Mouse (Mus musculus) cerebellum, postnatal 4 days (tissue): ENCODE measurements around the gene Mthfr.

Experiments used
- DNase-seq, 2 experiments: peaks; one replicate each; pipeline ENCODE4 v3.0.0; 2022; ENCODE audit warnings: low spot score in 2 of 2, mixed read lengths in 1 of 2

The Mthfr gene

DNA sequence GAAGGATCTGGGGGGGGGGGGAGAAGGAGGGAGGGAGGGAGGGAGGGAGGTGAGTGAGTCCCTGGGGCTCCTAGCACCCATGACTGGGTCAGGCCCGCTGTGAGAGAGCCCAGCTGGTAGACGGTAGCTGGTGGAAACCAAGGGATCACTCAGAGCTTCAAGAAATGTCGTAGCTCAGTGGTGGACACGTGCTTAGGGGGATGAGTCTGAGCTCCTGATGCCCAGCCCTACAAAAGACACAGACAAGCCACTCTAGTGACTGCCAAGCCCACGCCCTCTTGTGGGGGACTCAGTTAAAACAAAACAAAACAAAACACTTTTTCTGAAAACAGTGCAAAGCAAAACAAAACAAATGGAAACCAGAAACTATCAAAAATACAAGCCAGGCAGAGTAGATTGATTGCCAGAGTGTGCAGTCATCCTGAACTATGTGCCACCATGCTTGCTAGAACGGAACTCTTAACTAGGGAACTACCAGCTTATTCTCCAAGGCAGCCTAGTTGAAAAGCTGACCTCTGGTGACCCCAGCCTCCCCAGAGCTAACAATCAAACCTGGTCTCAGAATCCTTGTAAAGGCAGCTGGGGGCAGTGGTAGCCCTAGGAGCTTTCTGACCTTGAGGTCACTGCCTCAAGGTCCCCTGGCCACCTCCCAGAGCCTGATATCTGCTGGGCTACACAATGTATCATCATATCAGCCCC, 27.0 kb downstream of the Mthfr start:
- DNase-seq = no peak

- no peak for DNase-seq
Measured at GRCm38 (mm10) chr4:148066401-148066744, 27.5 kb downstream of the Mthfr start.

GRCm38 (mm10) chr4:148067346-148067745, 28.5 kb downstream of the Mthfr start:
- DNase-seq = no peak

DNA sequence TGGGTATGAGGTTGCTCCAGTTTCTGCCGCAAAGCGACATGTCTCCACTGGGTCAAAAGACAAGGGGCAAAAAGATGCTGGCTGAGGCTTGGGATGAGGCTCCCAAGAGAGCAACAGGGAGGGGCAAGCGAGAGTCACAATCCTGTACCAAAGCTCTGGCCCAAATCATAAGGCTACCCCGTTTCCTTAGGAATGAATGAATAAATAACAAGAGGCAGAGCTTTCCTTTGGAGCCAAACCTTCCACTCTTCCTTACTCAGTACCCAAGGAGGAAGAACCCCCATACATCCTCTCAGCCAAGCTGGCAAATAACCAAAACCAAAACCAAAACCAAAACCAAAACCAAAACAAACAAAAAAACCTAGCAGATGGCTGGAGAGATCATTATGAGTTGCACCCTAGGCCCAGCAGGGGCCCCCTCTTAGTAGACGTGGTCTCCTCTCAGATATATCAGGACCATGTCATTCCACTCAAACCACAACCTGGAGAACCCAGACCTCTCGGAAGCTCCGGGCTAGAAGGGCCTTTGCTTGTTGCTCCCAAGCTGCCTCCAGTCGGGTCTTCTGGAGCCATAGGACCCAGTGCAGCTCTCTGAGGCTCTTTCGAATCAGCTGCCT, 30.8 kb downstream of the Mthfr start:
- DNase-seq = no peak

DNA sequence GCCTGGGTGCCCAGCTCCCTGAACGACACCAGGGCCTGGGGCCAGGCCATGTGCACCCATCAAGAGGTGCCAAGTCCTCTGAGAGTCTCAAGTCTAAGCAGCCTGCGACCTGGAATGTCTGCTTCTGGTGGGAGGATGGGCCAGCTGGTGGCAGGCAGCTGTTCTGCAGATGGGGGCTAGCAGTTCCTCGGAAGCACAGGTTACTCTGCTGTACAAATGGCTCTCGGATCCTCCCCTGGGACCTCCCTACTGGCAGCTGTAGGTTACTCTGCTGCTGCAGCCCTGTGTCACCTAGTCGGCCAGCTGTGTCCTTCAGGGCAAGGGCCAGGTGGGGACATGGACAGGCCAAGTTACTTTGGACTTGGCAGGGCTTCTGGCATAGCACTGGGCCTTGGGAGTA, 32.6 kb downstream of the Mthfr start:
- no peak for DNase-seq

- DNase-seq = no peak
Measured at GRCm38 (mm10) chr4:148074521-148075189, 35.8 kb downstream of the Mthfr start.

DNA sequence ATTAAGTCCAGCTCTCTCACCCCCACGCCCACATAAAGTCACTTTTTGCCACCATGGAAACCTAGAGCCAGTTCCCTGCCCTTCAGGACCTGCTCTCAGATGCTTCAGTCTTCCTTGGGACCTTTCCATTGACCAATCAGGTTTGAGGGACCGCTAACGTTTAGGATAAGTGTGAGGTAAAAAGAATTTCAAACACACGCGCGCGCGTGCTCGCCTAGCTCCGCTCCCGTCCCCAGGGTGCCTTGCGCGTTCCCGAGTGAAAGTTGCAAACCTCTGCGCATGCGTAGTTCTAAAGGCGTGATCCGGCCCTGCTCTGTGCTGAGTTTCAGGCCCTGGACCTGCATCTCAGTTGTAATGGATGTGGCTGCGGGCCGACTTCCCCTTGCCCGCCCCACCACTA, 36.4 kb downstream of the Mthfr start:
- peak in 1 of 2 experiments; percentile 50 for DNase-seq

DNA sequence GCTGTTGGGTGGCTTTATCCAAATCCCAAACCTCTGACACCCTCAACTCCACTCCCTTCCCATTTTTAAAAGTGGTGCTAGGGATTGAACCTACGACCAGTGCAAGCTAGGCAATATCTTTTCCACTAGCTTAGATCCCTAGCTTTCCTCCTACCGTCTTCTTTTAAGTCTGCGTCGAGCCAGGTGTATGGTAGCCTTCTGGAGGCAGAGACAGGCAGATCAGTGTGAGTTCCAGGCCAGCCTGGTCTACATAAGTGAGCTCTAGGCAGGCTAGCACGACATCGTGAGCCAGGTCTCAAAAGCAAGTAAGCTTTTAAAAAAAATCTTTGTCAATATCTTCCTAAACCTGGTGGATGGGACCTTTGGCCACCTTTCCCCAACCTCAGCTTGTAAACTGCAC, 37.0 kb downstream of the Mthfr start:
- DNase-seq = no peak

GRCm38 (mm10) chr4:148079212-148079611, 40.3 kb downstream of the Mthfr start:
- DNase-seq = no peak

DNA sequence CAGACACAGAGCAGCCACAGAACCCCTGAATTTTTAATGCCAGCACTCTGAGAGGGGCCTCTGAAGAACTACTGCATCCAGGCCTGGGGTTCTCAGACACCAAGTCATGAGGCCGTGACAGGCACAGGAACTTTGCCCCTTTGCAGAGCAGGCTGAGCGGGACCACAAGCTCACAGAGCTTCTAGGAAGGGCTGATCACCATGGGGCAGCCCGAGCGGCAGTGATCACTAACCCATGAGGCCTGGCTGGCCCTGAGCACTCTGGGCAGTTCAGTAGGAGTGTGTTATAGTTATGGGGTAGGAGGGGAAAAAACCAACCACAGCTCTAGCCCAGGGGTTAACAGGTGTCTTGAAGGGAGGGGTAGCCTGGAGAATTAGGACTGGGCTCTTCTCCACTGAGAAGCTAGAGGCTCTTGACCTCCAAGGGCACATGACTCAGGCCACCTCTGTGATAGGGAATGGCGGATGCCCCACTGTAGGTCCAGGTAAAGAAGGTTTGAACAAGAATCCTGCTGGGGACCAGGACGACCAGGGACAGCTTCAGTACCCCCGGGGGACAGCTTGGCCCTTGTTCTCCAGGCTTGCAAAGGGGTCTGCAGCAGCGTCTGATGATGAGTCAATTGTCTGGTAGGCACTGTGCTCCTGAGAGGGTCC, 41.2 kb downstream of the Mthfr start:
- DNase-seq = no peak

- DNase-seq = no peak
Measured at GRCm38 (mm10) chr4:148080597-148080973, 41.7 kb downstream of the Mthfr start.

GRCm38 (mm10) chr4:148081201-148081600, 42.3 kb downstream of the Mthfr start:
- no peak for DNase-seq

DNA sequence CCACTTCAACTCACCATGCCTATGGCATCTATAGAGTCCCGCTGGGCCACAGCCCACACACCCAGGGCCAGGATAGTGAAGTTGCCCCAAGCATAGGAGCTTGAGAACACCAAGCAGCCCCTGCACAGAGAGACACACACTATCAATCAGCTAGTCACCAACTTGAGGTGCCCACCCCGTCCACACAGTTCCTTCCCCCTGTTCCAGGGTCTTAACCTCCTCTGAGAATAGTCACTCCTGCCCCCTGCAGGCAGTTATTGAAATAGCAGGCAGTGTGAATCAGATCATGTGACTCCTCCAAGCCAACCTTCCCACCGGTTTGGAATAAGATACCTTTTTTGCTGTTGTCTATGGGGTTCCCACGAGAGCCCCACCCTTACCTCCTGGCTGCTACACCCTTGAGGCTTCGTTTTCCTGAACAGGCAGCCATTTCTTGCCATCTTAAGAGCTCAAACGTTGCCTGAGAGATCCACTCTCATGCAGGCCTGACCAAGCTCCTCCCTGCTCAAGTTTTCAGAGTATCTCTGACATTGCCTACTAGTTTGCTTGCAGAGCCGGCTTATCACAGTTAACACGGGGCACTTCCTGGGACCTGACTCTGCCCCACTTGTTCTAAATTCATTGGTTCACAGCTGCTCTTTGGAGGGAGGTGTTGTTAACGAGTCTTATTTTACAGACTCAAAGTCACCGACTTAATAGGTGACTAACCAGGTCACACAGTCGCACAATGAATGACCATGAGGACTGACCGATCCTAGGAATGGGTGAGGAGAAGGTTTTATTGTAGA, 43.6 kb downstream of the Mthfr start:
- peak; percentile 51 to 66 for DNase-seq

DNA sequence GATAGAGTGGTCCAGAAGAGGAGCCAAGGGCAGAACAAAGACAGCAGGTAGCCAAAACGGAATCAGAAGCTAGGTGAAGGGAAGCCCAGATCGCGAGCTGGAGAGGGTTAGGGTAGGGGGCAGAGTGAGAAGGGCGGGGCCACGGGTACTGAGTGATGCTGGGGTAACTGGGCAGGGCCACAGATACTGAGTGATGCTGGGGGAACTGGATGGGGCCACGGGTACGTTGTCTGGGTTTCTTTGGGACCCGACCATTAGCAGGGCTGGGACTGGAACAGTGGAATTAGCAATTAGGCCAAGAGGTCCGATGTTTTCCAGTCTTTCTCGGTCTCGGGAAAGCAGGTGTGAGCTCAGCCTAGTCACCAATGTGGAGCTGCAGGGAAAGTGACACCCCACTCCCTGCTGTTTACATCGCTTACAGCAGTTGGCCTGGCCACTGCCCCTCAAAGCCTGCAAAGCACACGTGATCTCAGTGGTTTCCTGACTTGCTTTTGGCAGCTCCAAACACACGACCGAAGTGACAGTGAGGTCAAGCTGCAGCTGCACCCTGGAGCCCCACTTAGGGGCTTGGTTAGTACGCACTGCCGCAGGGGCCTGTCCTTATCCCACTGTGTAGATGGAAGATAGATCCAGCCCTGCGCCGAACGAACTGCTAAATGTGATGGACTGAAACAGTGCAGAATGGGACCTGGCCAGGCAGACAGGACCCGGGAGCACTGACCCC, 44.5 kb downstream of the Mthfr start:
- no peak for DNase-seq

GRCm38 (mm10) chr4:148084261-148084714, 45.4 kb downstream of the Mthfr start:
- DNase-seq = no peak

GRCm38 (mm10) chr4:148085131-148085906, 46.4 kb downstream of the Mthfr start:
- DNase-seq = no peak

DNA sequence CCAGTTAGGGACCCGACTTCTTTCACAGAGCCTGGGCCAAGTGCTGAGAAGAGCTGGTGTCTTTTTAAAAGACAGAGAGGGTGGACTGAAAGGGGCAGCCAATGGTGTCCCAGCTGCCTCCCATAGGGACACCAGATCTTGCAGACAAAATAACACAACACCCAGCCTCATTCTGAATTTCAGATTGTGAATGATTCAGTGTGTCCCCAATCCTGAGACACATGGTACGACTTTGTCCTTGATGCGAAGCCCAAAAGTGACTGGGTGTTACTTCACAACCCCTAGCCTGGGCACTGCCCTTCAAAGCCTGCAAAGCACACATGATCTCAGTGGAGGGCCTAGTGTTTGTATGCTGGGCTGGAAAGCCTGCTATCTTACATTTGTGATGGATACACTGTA, 47.0 kb downstream of the Mthfr start:
- DNase-seq = no peak

GRCm38 (mm10) chr4:148087091-148087906, 48.4 kb downstream of the Mthfr start:
- no peak for DNase-seq

- peak; percentile 89 to 91 for DNase-seq
Measured at GRCm38 (mm10) chr4:148087907-148088527, 49.1 kb downstream of the Mthfr start, which contains the start of gene Agtrap. Gene Agtrap (minus strand): TSS chr4:148088031.
